Mouse (Mus musculus): Measurements from ENCODE around the gene Nkd1.

The Nkd1 gene

GRCm38 (mm10) chr8:88520985-88521527 lies at the start of gene Nkd1:
Nkd1 (plus strand) TSS chr8:88521354.
- DNase-seq (ENCODE audit: low spot score) = peak; percentile 93

- no peak for DNase-seq (ENCODE audit: low spot score)
These were observed 39.9 kb upstream of the Nkd1 start for GRCm38 (mm10) chr8:88481290-88481689.

GRCm38 (mm10) chr8:88488391-88488829 lies 32.7 kb upstream of the Nkd1 start:
- peak; percentile 43 for DNase-seq (ENCODE audit: low spot score)

- DNase-seq (ENCODE audit: low spot score) = no peak
These were observed 27.1 kb upstream of the Nkd1 start for GRCm38 (mm10) chr8:88494076-88494475.

GRCm38 (mm10) chr8:88495071-88495805 lies 25.9 kb upstream of the Nkd1 start:
- no peak for DNase-seq (ENCODE audit: low spot score)

GRCm38 (mm10) chr8:88502143-88502542 lies 19.0 kb upstream of the Nkd1 start:
- DNase-seq (ENCODE audit: low spot score) = no peak

GRCm38 (mm10) chr8:88506981-88507380 lies 14.2 kb upstream of the Nkd1 start:
- DNase-seq (ENCODE audit: low spot score) = peak; percentile 52

- DNase-seq (ENCODE audit: low spot score) = no peak
These were observed 10.1 kb upstream of the Nkd1 start for GRCm38 (mm10) chr8:88511061-88511460.

GRCm38 (mm10) chr8:88512094-88512794 lies 8.9 kb upstream of the Nkd1 start:
- no peak for DNase-seq (ENCODE audit: low spot score)

- no peak for DNase-seq (ENCODE audit: low spot score)
These were observed 3.1 kb upstream of the Nkd1 start for GRCm38 (mm10) chr8:88518047-88518446.

- DNase-seq (ENCODE audit: low spot score) = no peak
These were observed 773 bp upstream of the Nkd1 start for GRCm38 (mm10) chr8:88520381-88520780.

- DNase-seq (ENCODE audit: low spot score) = peak; percentile 35
These were observed 624 bp downstream of the Nkd1 start for GRCm38 (mm10) chr8:88521541-88522414.

- DNase-seq (ENCODE audit: low spot score) = no peak
These were observed 1.4 kb downstream of the Nkd1 start for GRCm38 (mm10) chr8:88522433-88523030.

GRCm38 (mm10) chr8:88523621-88524020 lies 2.5 kb downstream of the Nkd1 start:
- no peak for DNase-seq (ENCODE audit: low spot score)

- no peak for DNase-seq (ENCODE audit: low spot score)
These were observed 3.0 kb downstream of the Nkd1 start for GRCm38 (mm10) chr8:88524132-88524531.

GRCm38 (mm10) chr8:88524851-88525250 lies 3.7 kb downstream of the Nkd1 start:
- DNase-seq (ENCODE audit: low spot score) = no peak

- DNase-seq (ENCODE audit: low spot score) = no peak
These were observed 5.1 kb downstream of the Nkd1 start for GRCm38 (mm10) chr8:88526296-88526695.

GRCm38 (mm10) chr8:88528186-88528585 lies 7.0 kb downstream of the Nkd1 start:
- no peak for DNase-seq (ENCODE audit: low spot score)

- no peak for DNase-seq (ENCODE audit: low spot score)
These were observed 8.6 kb downstream of the Nkd1 start for GRCm38 (mm10) chr8:88529798-88530197.

- no peak for DNase-seq (ENCODE audit: low spot score)
These were observed 15.9 kb downstream of the Nkd1 start for GRCm38 (mm10) chr8:88537081-88537480.
